Mouse (Mus musculus) cerebellum, adult 8-10 months (tissue): ENCODE data around the gene Dbt.
A peak's percentile ranks its signal among the peaks of the same experiment; 100 is the strongest.
"Not testable (repeated sequence)": the region's sequence is repeated elsewhere in the genome, so short reads cannot be mapped to it uniquely, and the experiment has no call there.

ENCODE experiments used
- DNase-seq: peaks from one replicate; pipeline ENCODE4 v3.0.0; 2022

The Dbt gene

GRCm38 (mm10) chr3:116542532-116542931, 29.7 kb downstream of the Dbt start:
- DNase-seq = no peak

- DNase-seq = no peak
Measured at GRCm38 (mm10) chr3:116547430-116547829, 34.6 kb downstream of the Dbt start.

- DNase-seq = no peak
Measured at GRCm38 (mm10) chr3:116551362-116551761, 38.5 kb downstream of the Dbt start.

- DNase-seq = not testable (repeated sequence)
Measured at GRCm38 (mm10) chr3:116561315-116561714, 48.4 kb downstream of the Dbt start.

GRCm38 (mm10) chr3:116562408-116563094, 49.7 kb downstream of the Dbt start, which contains the start of gene Lrrc39:
Gene Lrrc39, plus strand, starts transcription at chr3:116562973.
- no peak for DNase-seq

DNA sequence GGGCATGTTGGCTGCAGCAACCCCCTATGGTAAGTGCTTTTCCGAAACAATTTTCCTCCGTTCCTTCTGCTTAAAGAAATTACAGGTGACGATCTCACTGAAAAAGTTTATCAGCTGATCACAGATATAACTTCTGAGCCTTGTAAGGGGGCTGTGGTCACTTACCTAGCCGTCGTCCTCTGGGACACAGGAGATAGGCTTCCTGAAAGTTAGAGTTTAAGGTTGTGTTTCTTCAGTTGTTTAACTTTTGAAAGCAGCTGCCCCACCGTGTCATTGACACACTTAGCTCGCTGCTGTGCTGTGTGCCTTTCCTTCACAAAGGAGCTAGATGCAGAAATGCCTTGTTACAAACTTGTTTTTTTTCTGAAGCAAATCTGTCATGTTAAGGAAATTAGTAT, 50.2 kb downstream of the Dbt start:
- DNase-seq = no peak

DNA sequence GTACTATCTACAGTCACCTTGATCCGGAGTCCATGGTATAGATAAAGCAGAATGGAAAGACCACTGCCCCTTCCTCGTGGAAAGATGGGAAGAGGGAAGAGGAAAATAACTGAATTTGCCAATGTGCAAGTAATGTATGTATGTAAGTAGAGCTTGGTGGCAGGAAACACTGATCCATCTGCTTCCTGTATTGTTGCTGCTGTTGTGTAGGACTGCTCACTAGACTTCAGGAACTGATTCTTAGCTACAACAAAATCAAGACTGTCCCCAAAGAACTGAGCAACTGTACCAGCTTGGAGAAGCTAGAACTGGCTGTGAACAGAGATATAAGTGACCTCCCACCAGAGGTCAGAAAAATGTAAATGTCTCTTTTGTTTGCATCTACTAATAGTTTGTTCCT, 57.8 kb downstream of the Dbt start:
- DNase-seq = no peak

- DNase-seq = no peak
Measured at GRCm38 (mm10) chr3:116577286-116577685, 64.4 kb downstream of the Dbt start.

DNA sequence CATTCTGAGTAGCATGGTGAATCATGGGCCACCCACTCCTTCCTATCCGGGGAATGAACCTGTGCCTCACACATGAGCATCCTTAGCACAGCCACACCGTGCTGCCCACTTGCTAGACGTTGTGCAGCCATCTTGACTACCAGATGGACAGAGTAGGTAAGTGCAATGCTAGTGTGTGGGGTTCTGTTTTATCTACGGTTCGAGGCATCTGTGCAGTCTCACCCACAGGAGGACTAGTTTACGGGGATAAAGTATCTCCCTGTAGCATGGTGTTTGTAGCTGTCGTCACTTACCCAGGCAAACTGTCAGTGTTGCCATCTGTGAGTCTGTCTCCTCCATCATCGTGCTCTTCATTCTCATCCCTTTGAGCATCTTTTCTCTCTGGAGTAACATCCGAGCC, 69.3 kb downstream of the Dbt start:
- DNase-seq = no peak

GRCm38 (mm10) chr3:116594076-116594727, 81.3 kb downstream of the Dbt start:
- DNase-seq = no peak

GRCm38 (mm10) chr3:116594728-116595602, 82.1 kb downstream of the Dbt start, which contains the start of gene Sass6:
Gene Sass6, plus strand, starts transcription at chr3:116594982.
- DNase-seq = peak; percentile 99

DNA sequence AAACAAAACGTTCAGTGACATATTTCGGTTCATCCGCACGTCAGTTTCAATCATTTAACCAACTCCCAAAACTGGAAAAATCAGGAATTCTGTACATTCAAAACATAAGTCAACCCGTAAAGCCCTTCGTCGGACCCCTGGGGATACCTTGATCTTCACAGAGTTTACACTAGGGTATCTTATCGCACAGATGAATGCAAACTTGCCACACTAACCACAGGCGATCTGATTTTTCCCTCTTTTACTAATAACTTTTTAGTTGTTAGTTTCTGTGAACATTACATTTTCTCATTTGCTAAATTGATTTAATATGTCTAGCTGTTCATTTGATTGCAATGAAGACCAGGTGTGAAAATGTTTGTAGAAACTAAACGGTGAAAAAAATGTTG, 82.7 kb downstream of the Dbt start:
- no peak for DNase-seq
